Mouse (Mus musculus): Measurements from ENCODE around the gene Sort1. TPM values are rescaled to one million over a fixed set of nuclear protein-coding genes. Genes with fewer than 3 reads are reported as not detected.

The Sort1 gene
- polyA plus RNA-seq, 1 experiment from 2014 or later, result 11.7 TPM

- DNase-seq (ENCODE audit: low spot score) (no peak), ATAC-seq (replicated peaks; ENCODE audit: low FRiP score, low read depth) (no peak)
- Histone ChIP-seq H3K4me1 (replicated peaks; ENCODE audit: insufficient read depth, low read length) (no peaks in the 10 kb centered on the region), H3K9ac (ENCODE audit: low read depth, low read length) (no peak overlapping the region), H3K4me3 (replicated peaks; ENCODE audit: low read depth, low read length) (no peak overlapping the region), H3K27me3 (ENCODE audit: insufficient read depth, low read length) (no peaks in the 10 kb centered on the region), H3K4me2 (ENCODE audit: low read length) (no peak overlapping the region), H3K36me3 (ENCODE audit: insufficient read depth, low read length) (peaks cover 26% of the 10 kb centered on the region), H3K9me3 (replicated peaks; ENCODE audit: low read length) (no peaks in the 10 kb centered on the region), H3K27ac (no peak overlapping the region)
- TF ChIP-seq CTCF (IDR thresholded peaks at IDR 0.05; ENCODE audit: low read depth), result no peak
- WGBS, result 74% methylated on average over 2 of the region's 2 CpGs
These were observed 57.2 kb downstream of the Sort1 start for GRCm38 (mm10) chr3:108341040-108341439.

- H3K27me3 ChIP-seq (ENCODE audit: insufficient read depth, low read length), result no peaks in the 10 kb centered on the region
- no peaks in the 10 kb centered on the region for H3K4me1 ChIP-seq (replicated peaks; ENCODE audit: insufficient read depth, low read length)
- no peak overlapping the region for H3K4me3 ChIP-seq (replicated peaks; ENCODE audit: low read depth, low read length)
- H3K27ac ChIP-seq, result no peak overlapping the region
- H3K4me2 ChIP-seq (ENCODE audit: low read length), result no peak overlapping the region
- 75% methylated on average over 7 of the region's 7 CpGs for WGBS
- peaks cover 26% of the 10 kb centered on the region for H3K36me3 ChIP-seq (ENCODE audit: insufficient read depth, low read length)
- no peak for DNase-seq (ENCODE audit: low spot score)
- H3K9ac ChIP-seq (ENCODE audit: low read depth, low read length), result no peak overlapping the region
- no peaks in the 10 kb centered on the region for H3K9me3 ChIP-seq (replicated peaks; ENCODE audit: low read length)
- ATAC-seq (replicated peaks; ENCODE audit: low FRiP score, low read depth), result no peak
- TF ChIP-seq CTCF (IDR thresholded peaks at IDR 0.05; ENCODE audit: low read depth), result no peak
These were observed 58.3 kb downstream of the Sort1 start for GRCm38 (mm10) chr3:108342185-108342584.

GRCm38 (mm10) chr3:108345855-108346254, 62.0 kb downstream of the Sort1 start:
- DNase-seq (ENCODE audit: low spot score) (no peak), ATAC-seq (replicated peaks; ENCODE audit: low FRiP score, low read depth) (no peak)
- no peak for TF ChIP-seq CTCF (IDR thresholded peaks at IDR 0.05; ENCODE audit: low read depth)
- no peaks in the 10 kb centered on the region for H3K4me1 ChIP-seq (replicated peaks; ENCODE audit: insufficient read depth, low read length)
- no peaks in the 10 kb centered on the region for H3K9me3 ChIP-seq (replicated peaks; ENCODE audit: low read length)
- H3K27ac ChIP-seq, result no peak overlapping the region
- no peaks in the 10 kb centered on the region for H3K27me3 ChIP-seq (ENCODE audit: insufficient read depth, low read length)
- H3K4me3 ChIP-seq (replicated peaks; ENCODE audit: low read depth, low read length), result no peak overlapping the region
- 89% methylated on average over 7 of the region's 7 CpGs for WGBS
- H3K9ac ChIP-seq (ENCODE audit: low read depth, low read length), result no peak overlapping the region
- H3K36me3 ChIP-seq (ENCODE audit: insufficient read depth, low read length), result peaks cover 21% of the 10 kb centered on the region
- H3K4me2 ChIP-seq (ENCODE audit: low read length), result no peak overlapping the region

GRCm38 (mm10) chr3:108348376-108348775, 64.5 kb downstream of the Sort1 start:
- Histone ChIP-seq H3K9me3 (replicated peaks; ENCODE audit: low read length) (no peaks in the 10 kb centered on the region), H3K9ac (ENCODE audit: low read depth, low read length) (no peak overlapping the region), H3K4me2 (ENCODE audit: low read length) (no peak overlapping the region), H3K27me3 (ENCODE audit: insufficient read depth, low read length) (no peaks in the 10 kb centered on the region), H3K4me3 (replicated peaks; ENCODE audit: low read depth, low read length) (no peak overlapping the region), H3K27ac (no peak overlapping the region), H3K4me1 (replicated peaks; ENCODE audit: insufficient read depth, low read length) (no peaks in the 10 kb centered on the region), H3K36me3 (ENCODE audit: insufficient read depth, low read length) (peaks cover 17% of the 10 kb centered on the region)
- TF ChIP-seq CTCF (IDR thresholded peaks at IDR 0.05; ENCODE audit: low read depth), result no peak
- DNase-seq (ENCODE audit: low spot score) (no peak), ATAC-seq (replicated peaks; ENCODE audit: low FRiP score, low read depth) (no peak)
- 74% methylated on average over 9 of the region's 9 CpGs for WGBS

GRCm38 (mm10) chr3:108355245-108355644, 71.4 kb downstream of the Sort1 start:
- Histone ChIP-seq H3K4me1 (replicated peaks; ENCODE audit: insufficient read depth, low read length) (no peaks in the 10 kb centered on the region), H3K27me3 (ENCODE audit: insufficient read depth, low read length) (no peaks in the 10 kb centered on the region), H3K9ac (ENCODE audit: low read depth, low read length) (no peak overlapping the region), H3K9me3 (replicated peaks; ENCODE audit: low read length) (no peaks in the 10 kb centered on the region), H3K27ac (no peak overlapping the region), H3K4me3 (replicated peaks; ENCODE audit: low read depth, low read length) (no peak overlapping the region), H3K4me2 (ENCODE audit: low read length) (no peak overlapping the region), H3K36me3 (ENCODE audit: insufficient read depth, low read length) (peaks cover 6% of the 10 kb centered on the region)
- no peak for DNase-seq (ENCODE audit: low spot score)
- WGBS, result 86% methylated on average over 3 of the region's 3 CpGs
- TF ChIP-seq CTCF (IDR thresholded peaks at IDR 0.05; ENCODE audit: low read depth), result no peak
- no peak for ATAC-seq (replicated peaks; ENCODE audit: low FRiP score, low read depth)

GRCm38 (mm10) chr3:108357051-108357450, 73.2 kb downstream of the Sort1 start:
- Histone ChIP-seq H3K27ac (no peak overlapping the region), H3K4me1 (replicated peaks; ENCODE audit: insufficient read depth, low read length) (0 out of 2 replicates have a peak, but pooled peaks cover 4% of the 10 kb centered on the region), H3K4me3 (replicated peaks; ENCODE audit: low read depth, low read length) (no peak overlapping the region), H3K4me2 (ENCODE audit: low read length) (no peak overlapping the region), H3K27me3 (ENCODE audit: insufficient read depth, low read length) (no peaks in the 10 kb centered on the region), H3K9ac (ENCODE audit: low read depth, low read length) (no peak overlapping the region), H3K9me3 (replicated peaks; ENCODE audit: low read length) (no peaks in the 10 kb centered on the region), H3K36me3 (ENCODE audit: insufficient read depth, low read length) (peaks cover 6% of the 10 kb centered on the region; the same call in 1 of the 2 replicates)
- no peak for ATAC-seq (replicated peaks; ENCODE audit: low FRiP score, low read depth)
- DNase-seq (ENCODE audit: low spot score), result no peak
- 65% methylated on average over 10 of the region's 10 CpGs for WGBS
- TF ChIP-seq CTCF (IDR thresholded peaks at IDR 0.05; ENCODE audit: low read depth), result no peak

- Histone ChIP-seq H3K36me3 (ENCODE audit: insufficient read depth, low read length) (peaks cover 6% of the 10 kb centered on the region; the same call in 1 of the 2 replicates), H3K9me3 (replicated peaks; ENCODE audit: low read length) (no peaks in the 10 kb centered on the region), H3K27me3 (ENCODE audit: insufficient read depth, low read length) (no peaks in the 10 kb centered on the region), H3K4me1 (replicated peaks; ENCODE audit: insufficient read depth, low read length) (0 out of 2 replicates have a peak, but pooled peaks cover 4% of the 10 kb centered on the region), H3K9ac (ENCODE audit: low read depth, low read length) (no peak overlapping the region), H3K4me3 (replicated peaks; ENCODE audit: low read depth, low read length) (no peak overlapping the region), H3K4me2 (ENCODE audit: low read length) (no peak overlapping the region), H3K27ac (no peak overlapping the region)
- DNase-seq (ENCODE audit: low spot score) (no peak), ATAC-seq (replicated peaks; ENCODE audit: low FRiP score, low read depth) (no peak)
- no peak for TF ChIP-seq CTCF (IDR thresholded peaks at IDR 0.05; ENCODE audit: low read depth)
- WGBS, result 70% methylated on average over 6 of the region's 6 CpGs
These were observed 74.6 kb downstream of the Sort1 start for GRCm38 (mm10) chr3:108358445-108358844.
